Mouse (Mus musculus): ENCODE results near the gene Grin2d. TPM values are rescaled to one million over a fixed set of nuclear protein-coding genes. Genes with fewer than 3 reads are reported as not detected.

Grin2d gene
- total and polyA plus RNA-seq, 3 experiments: 0.04 to 0.07 TPM; not detected in 1

DNA sequence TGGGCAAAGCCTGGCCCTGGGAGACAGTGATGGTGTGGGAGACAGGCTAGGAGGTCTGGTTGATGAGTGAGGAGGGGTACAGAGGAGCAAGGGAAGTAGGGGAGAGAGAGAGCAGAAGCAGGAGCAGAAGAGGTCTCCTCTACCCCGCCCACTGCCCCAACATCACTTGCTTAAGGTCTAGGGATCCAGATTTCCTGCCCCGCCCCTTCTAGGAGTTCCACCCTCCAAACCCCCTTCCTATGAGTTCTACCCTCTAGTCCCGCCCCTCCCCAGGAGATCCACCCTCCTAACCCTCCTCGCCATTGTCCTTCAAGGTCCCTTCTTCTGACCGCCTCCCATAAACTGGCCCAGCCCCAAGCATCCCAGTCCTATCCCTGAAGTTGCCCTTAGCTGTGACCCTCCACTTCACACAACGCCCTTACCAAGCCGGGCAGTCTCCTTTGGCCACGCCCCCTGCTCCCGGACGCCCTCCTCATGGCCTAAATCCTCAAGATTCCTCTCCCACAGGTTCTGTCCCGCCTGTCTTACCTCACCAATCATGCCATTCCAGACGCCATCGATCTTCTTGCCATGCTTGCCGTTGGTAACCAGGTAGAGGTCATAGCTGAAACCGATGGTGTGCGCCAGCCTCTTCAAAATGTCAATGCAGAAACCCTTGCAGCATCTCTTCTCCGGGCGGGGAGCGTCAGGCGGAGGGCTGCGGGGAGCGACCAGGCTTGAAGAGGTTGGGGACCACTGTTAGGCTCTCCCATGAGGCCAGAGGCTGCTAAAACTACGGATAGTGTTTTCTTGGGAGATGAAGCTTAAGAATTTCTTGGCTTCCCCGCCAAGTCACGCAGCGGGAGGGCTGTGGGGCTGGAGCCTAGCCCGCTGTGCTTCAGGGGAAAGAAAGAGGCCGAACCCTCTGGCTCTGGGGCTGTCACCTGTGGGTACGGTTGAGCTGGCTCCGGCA, 21.0 kb downstream of the Grin2d start:
- dilution Hi-C loops (cut with MboI; ENCODE audit: extremely low pct_ligation_motif_present, extremely low pct_unique_long_range_greater_than_20kb, low sequenced_read_pairs): no loop called here
- no peak overlapping the region for H3K9ac ChIP-seq (ENCODE audit: insufficient read depth, low read depth)
- no peak overlapping the region for H3K27ac ChIP-seq (ENCODE audit: insufficient read depth, low read depth)
- H3K4me2 ChIP-seq (ENCODE audit: insufficient read depth, low read depth, poor library complexity, severe bottlenecking): no peak overlapping the region
- no peaks in the 10 kb centered on the region for H3K79me2 ChIP-seq (replicated peaks; ENCODE audit: control insufficient read depth, extremely low read depth, insufficient read depth, poor library complexity, severe bottlenecking)
- H3K9me3 ChIP-seq (replicated peaks; ENCODE audit: low read length): no peaks in the 10 kb centered on the region
- no peaks in the 10 kb centered on the region for H3K36me3 ChIP-seq (replicated peaks in 1 of 2; ENCODE audit: control insufficient read depth in 1 of 2, insufficient read depth in 1 of 2, low read length in 1 of 2)
- H3K4me1 ChIP-seq (ENCODE audit: control insufficient read depth in 1 of 2, insufficient read depth in 2 of 2): no peaks in the 10 kb centered on the region; a peak in 1 of 4 replicates
- in situ Hi-C loops (cut with MboI; ENCODE audit: low pct_ligation_motif_present, low pct_unique_long_range_greater_than_20kb, low sequenced_read_pairs): no loop called here
- no peak overlapping the region for H3K4me3 ChIP-seq (replicated peaks in 1 of 3; ENCODE audit: low read depth in 2 of 3, low read length in 2 of 3, poor library complexity in 1 of 3)
- peaks cover 56% of the 10 kb centered on the region for H3K27me3 ChIP-seq (replicated peaks)
- DNase-seq (ENCODE audit: extremely low read depth): no peak
- TF ChIP-seq PAX5 (IDR thresholded peaks at IDR 0.05; ENCODE audit: low read length): no peak
- no peak for TF ChIP-seq UBTF (IDR thresholded peaks at IDR 0.05; ENCODE audit: low read depth, low read length)

DNA sequence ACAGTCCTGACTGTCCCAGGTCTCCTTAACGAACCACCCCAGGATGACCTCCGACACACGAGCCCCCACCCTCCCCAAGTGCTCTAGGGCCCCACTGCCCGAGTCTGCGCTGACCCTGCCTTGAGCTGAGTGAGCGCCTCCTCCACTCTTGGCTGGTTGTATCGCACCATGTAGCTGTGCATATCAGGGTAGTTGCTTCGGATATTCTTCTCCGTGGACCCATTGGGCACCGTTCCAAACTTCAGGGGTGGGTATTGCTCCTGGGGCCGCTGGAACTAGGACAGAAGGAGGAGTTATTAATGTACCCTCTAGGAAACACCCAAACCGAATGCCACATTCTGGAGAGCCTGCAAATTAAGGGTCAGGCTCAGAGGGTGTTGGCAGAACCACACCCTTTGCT, 25.1 kb downstream of the Grin2d start:
- no peaks in the 10 kb centered on the region for H3K79me2 ChIP-seq (replicated peaks; ENCODE audit: control insufficient read depth, extremely low read depth, insufficient read depth, poor library complexity, severe bottlenecking)
- in situ Hi-C loops (cut with MboI; ENCODE audit: low pct_ligation_motif_present, low pct_unique_long_range_greater_than_20kb, low sequenced_read_pairs) (no loop called here), dilution Hi-C loops (cut with MboI; ENCODE audit: extremely low pct_ligation_motif_present, extremely low pct_unique_long_range_greater_than_20kb, low sequenced_read_pairs) (no loop called here)
- no peak overlapping the region for H3K27ac ChIP-seq (ENCODE audit: insufficient read depth, low read depth)
- H3K4me1 ChIP-seq (ENCODE audit: control insufficient read depth in 1 of 2, insufficient read depth in 2 of 2): no peaks in the 10 kb centered on the region; a peak in 1 of 4 replicates
- no peak overlapping the region for H3K4me2 ChIP-seq (ENCODE audit: insufficient read depth, low read depth, poor library complexity, severe bottlenecking)
- TF ChIP-seq UBTF (IDR thresholded peaks at IDR 0.05; ENCODE audit: low read depth, low read length) (no peak), SIN3A (IDR thresholded peaks at IDR 0.05; ENCODE audit: low read length) (no peak), POLR2A (IDR thresholded peaks at IDR 0.05; ENCODE audit: low read depth, low read length) (no peak), ETS1 (conservative IDR thresholded peaks at IDR 0.05; ENCODE audit: low read depth, low read length) (no peak), RAD21 (IDR thresholded peaks at IDR 0.05; ENCODE audit: low read depth, low read length) (no peak), BHLHE40 (IDR thresholded peaks at IDR 0.05; ENCODE audit: low read depth, low read length) (no peak), MAX (IDR thresholded peaks at IDR 0.05; ENCODE audit: low read length) (no peak), ZKSCAN1 (IDR thresholded peaks at IDR 0.05; ENCODE audit: borderline replicate concordance, low read depth, low read length) (no peak), CHD1 (IDR thresholded peaks at IDR 0.05; ENCODE audit: low read depth, low read length) (no peak), USF2 (conservative IDR thresholded peaks at IDR 0.05; ENCODE audit: low read depth, low read length) (no peak), NELFE (IDR thresholded peaks at IDR 0.05; ENCODE audit: low read depth, low read length) (no peak)
- H3K9me3 ChIP-seq (replicated peaks; ENCODE audit: low read length): no peaks in the 10 kb centered on the region
- peaks cover 32% of the 10 kb centered on the region for H3K27me3 ChIP-seq (replicated peaks)
- DNase-seq (ENCODE audit: extremely low read depth): no peak
- no peaks in the 10 kb centered on the region for H3K36me3 ChIP-seq (replicated peaks in 1 of 2; ENCODE audit: control insufficient read depth in 1 of 2, insufficient read depth in 1 of 2, low read length in 1 of 2)
- H3K9ac ChIP-seq (ENCODE audit: insufficient read depth, low read depth): no peak overlapping the region
- no peak overlapping the region for H3K4me3 ChIP-seq (replicated peaks in 1 of 3; ENCODE audit: low read depth in 2 of 3, low read length in 2 of 3, poor library complexity in 1 of 3)

DNA sequence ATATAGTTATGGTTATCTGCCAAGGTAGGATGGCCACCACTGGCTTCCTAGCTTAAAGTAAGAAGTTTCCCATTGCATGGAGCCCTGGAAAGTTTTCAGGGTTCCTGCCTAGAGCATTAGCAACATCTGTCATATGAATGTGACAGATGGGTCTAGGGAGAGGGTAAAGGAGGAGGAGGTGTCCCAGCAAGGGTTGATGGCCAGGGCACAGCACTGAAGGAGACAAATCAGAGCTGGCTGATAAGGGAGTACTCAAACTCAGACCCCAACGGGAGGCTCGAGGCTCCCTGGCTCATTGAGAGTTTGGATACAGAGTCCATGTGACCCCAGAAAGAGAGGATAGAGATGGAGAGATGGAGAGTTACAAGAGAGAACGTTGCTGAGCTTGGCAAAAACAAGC, 27.5 kb downstream of the Grin2d start:
- no peaks in the 10 kb centered on the region for H3K79me2 ChIP-seq (replicated peaks; ENCODE audit: control insufficient read depth, extremely low read depth, insufficient read depth, poor library complexity, severe bottlenecking)
- no peak overlapping the region for H3K4me3 ChIP-seq (replicated peaks in 1 of 3; ENCODE audit: low read depth in 2 of 3, low read length in 2 of 3, poor library complexity in 1 of 3)
- no peak overlapping the region for H3K27ac ChIP-seq (ENCODE audit: insufficient read depth, low read depth)
- H3K4me2 ChIP-seq (ENCODE audit: insufficient read depth, low read depth, poor library complexity, severe bottlenecking): no peak overlapping the region
- H3K27me3 ChIP-seq (replicated peaks): peaks cover 19% of the 10 kb centered on the region
- H3K9me3 ChIP-seq (replicated peaks; ENCODE audit: low read length): no peaks in the 10 kb centered on the region
- no peak overlapping the region for H3K9ac ChIP-seq (ENCODE audit: insufficient read depth, low read depth)
- in situ Hi-C loops (cut with MboI; ENCODE audit: low pct_ligation_motif_present, low pct_unique_long_range_greater_than_20kb, low sequenced_read_pairs): no loop called here
- dilution Hi-C loops (cut with MboI; ENCODE audit: extremely low pct_ligation_motif_present, extremely low pct_unique_long_range_greater_than_20kb, low sequenced_read_pairs): no loop called here
- H3K4me1 ChIP-seq (ENCODE audit: control insufficient read depth in 1 of 2, insufficient read depth in 2 of 2): no peaks in the 10 kb centered on the region; a peak in 1 of 4 replicates
- DNase-seq (ENCODE audit: extremely low read depth): no peak
- H3K36me3 ChIP-seq (replicated peaks in 1 of 2; ENCODE audit: control insufficient read depth in 1 of 2, insufficient read depth in 1 of 2, low read length in 1 of 2): no peaks in the 10 kb centered on the region
- TF ChIP-seq JUN (IDR thresholded peaks at IDR 0.05; ENCODE audit: insufficient read depth, low read depth, low read length) (no peak), JUND (conservative IDR thresholded peaks at IDR 0.05; ENCODE audit: low read depth, low read length) (no peak), TBP (conservative IDR thresholded peaks at IDR 0.05; ENCODE audit: low read depth, low read length) (no peak), SIN3A (IDR thresholded peaks at IDR 0.05; ENCODE audit: low read length) (no peak), IRF4 (IDR thresholded peaks at IDR 0.05; ENCODE audit: low read depth, low read length) (no peak), MYC (IDR thresholded peaks at IDR 0.05; ENCODE audit: low read depth, low read length) (no peak), ZNF384 (IDR thresholded peaks at IDR 0.05; ENCODE audit: low read depth, low read length) (no peak), CHD2 (IDR thresholded peaks at IDR 0.05; ENCODE audit: low read length) (no peak), RAD21 (IDR thresholded peaks at IDR 0.05; ENCODE audit: low read depth, low read length) (no peak), POLR2A (IDR thresholded peaks at IDR 0.05; ENCODE audit: low read depth, low read length) (no peak), USF2 (conservative IDR thresholded peaks at IDR 0.05; ENCODE audit: low read depth, low read length) (no peak), ELF1 (IDR thresholded peaks at IDR 0.05; ENCODE audit: low read depth, low read length) (no peak), MAFK (IDR thresholded peaks at IDR 0.05; ENCODE audit: insufficient replicate concordance, low read length) (no peak), PAX5 (IDR thresholded peaks at IDR 0.05; ENCODE audit: low read length) (no peak), MXI1 (IDR thresholded peaks at IDR 0.05; ENCODE audit: low read depth, low read length) (no peak), MAZ (IDR thresholded peaks at IDR 0.05; ENCODE audit: low read depth, low read length) (no peak), USF1 (IDR thresholded peaks at IDR 0.05; ENCODE audit: low read depth, low read length) (no peak)

Measured in CH12.LX (cell line).